Mouse (Mus musculus) left cerebral cortex, postnatal 14 days (tissue): ENCODE data around the gene Xlr3a. TPM values are rescaled to one million over a fixed set of nuclear protein-coding genes. Genes with fewer than 3 reads are reported as not detected.
"Not testable (repeated sequence)": the region's sequence is repeated elsewhere in the genome, so short reads cannot be mapped to it uniquely, and the experiment has no call there.

Experiments
- DNase-seq, 2 experiments: peaks; one replicate each; pipeline ENCODE4 v3.0.0; 2021 to 2022; ENCODE audit warnings: low spot score in 2 of 2, mixed read lengths in 1 of 2
- intact Hi-C: fragments of 180-260 bp; cut with DNase I; formaldehyde crosslinking; loops from one replicate; pipeline ENCODE4 v1.15.1; 2025
- long read RNA-seq, 2 experiments: library from polyadenylated mRNA; stranded (forward); transcript quantifications; one replicate each; pipeline ENCODE4 v2.0.0; 2021
- total RNA-seq, 2 experiments: library from RNA; stranded (reverse); gene quantifications; 2 replicates each; pipeline ENCODE4 v1.2.3; 2021

Xlr3a gene
- total RNA-seq, result 1 to 10 TPM in 1 of 2 experiments, not detected in 1; 1.1 TPM
- long read RNA-seq, experiment 1, result 0 reads
- long read RNA-seq, experiment 2, partial matches to known transcripts, result 0 of 2 reads
- long read RNA-seq, experiment 2, other reads (novel, unspliced or antisense), result 1 of 2 reads

- intact Hi-C loops, result not testable (repeated sequence)
- DNase-seq, result peak in 1 of 2 experiments; percentile 2
These were observed at the start of gene Xlr3a for GRCm38 (mm10) chrX:73096941-73097508. TSS of gene Xlr3a (minus strand) at chrX:73097095.

- DNase-seq, intact Hi-C loops: not testable (repeated sequence)
These were observed 46.3 kb upstream of the Xlr3a start for GRCm38 (mm10) chrX:73143218-73143618.

GRCm38 (mm10) chrX:73122859-73123829, 26.2 kb upstream of the Xlr3a start:
- intact Hi-C loops, result not testable (repeated sequence)

GRCm38 (mm10) chrX:73116747-73117146, 19.9 kb upstream of the Xlr3a start, which contains the start of gene Gm14685:
TSS of gene Gm14685 (plus strand) at chrX:73117047.
- DNase-seq, intact Hi-C loops: not testable (repeated sequence)

More at GRCm38 (mm10) chrX:73122859-73123829, 26.2 kb upstream of the Xlr3a start:
- not testable (repeated sequence) for DNase-seq

- intact Hi-C loops, DNase-seq: not testable (repeated sequence)
These were observed 14.4 kb downstream of the Xlr3a start, which contains the start of gene Xlr4a for GRCm38 (mm10) chrX:73082267-73083055. TSS of gene Xlr4a (minus strand) at chrX:73082478.

- intact Hi-C loops, result loop anchor here (10.0 kb wide), 1 partner anchor 158 kb away; the partner anchor contains the start of gene F8a
- not testable (repeated sequence) for DNase-seq
These were observed 30.1 kb downstream of the Xlr3a start for GRCm38 (mm10) chrX:73066765-73067312.

- DNase-seq, result peak in 1 of 2 experiments; percentile 46
- intact Hi-C loops, result loop anchor here (10.0 kb wide), 1 partner anchor 160 kb away; the partner anchor contains the start of gene F8a
These were observed 32.5 kb downstream of the Xlr3a start, which contains the start of gene Pnma3 for GRCm38 (mm10) chrX:73064415-73064793. TSS of gene Pnma3 (plus strand) at chrX:73064787.

GRCm38 (mm10) chrX:73063512-73064414, 33.1 kb downstream of the Xlr3a start:
- peak; percentile 33 to 45 for DNase-seq
- intact Hi-C loops, result loop anchor here (10.0 kb wide), 1 partner anchor 161 kb away; the partner anchor contains the start of gene F8a

GRCm38 (mm10) chrX:73062323-73062722, 34.6 kb downstream of the Xlr3a start:
- intact Hi-C loops, result loop anchor here (10.0 kb wide), 1 partner anchor 162 kb away; the partner anchor contains the start of gene F8a
- no peak for DNase-seq

- intact Hi-C loops, result loop anchor here (10.0 kb wide), 1 partner anchor 163 kb away; the partner anchor contains the start of gene F8a
- DNase-seq, result no peak
These were observed 35.4 kb downstream of the Xlr3a start for GRCm38 (mm10) chrX:73061528-73061927.

- DNase-seq, result peak; percentile 96
- intact Hi-C loops, result loop anchor here (10.0 kb wide), 1 partner anchor 621 kb away; the partner anchor contains the start of gene Slc6a8
These were observed 42.9 kb downstream of the Xlr3a start for GRCm38 (mm10) chrX:73053860-73054563.

GRCm38 (mm10) chrX:73039666-73040065, 57.2 kb downstream of the Xlr3a start:
- intact Hi-C loops, result no loop called here
- DNase-seq, result no peak

- DNase-seq, result no peak
- intact Hi-C loops, result no loop called here
These were observed 58.1 kb downstream of the Xlr3a start for GRCm38 (mm10) chrX:73038831-73039230.

- intact Hi-C loops, result no loop called here
- no peak for DNase-seq
These were observed 59.9 kb downstream of the Xlr3a start, which contains the start of gene Pnma5 for GRCm38 (mm10) chrX:73037003-73037402. TSS of gene Pnma5 (minus strand) at chrX:73037103.
